Mouse (Mus musculus): ENCODE data around the gene Bcl2a1b.
"Not testable (repeated sequence)": the region's sequence is repeated elsewhere in the genome, so short reads cannot be mapped to it uniquely, and the experiment has no call there.

Gene Bcl2a1b

GRCm38 (mm10) chr9:89198969-89199416, at the start of gene Bcl2a1b, which contains the start of gene Gm29094:
Bcl2a1b (plus strand) TSS chr9:89199209.
Gm29094 (plus strand) TSS chr9:89199379.
- not testable (repeated sequence) for DNase-seq (ENCODE audit: extremely low spot score)

- not testable (repeated sequence) for DNase-seq (ENCODE audit: extremely low spot score)
These were observed 26.5 kb upstream of the Bcl2a1b start for GRCm38 (mm10) chr9:89172539-89172938.

- not testable (repeated sequence) for DNase-seq (ENCODE audit: extremely low spot score)
These were observed 20.2 kb upstream of the Bcl2a1b start for GRCm38 (mm10) chr9:89178833-89179232.

GRCm38 (mm10) chr9:89179469-89179868, 19.5 kb upstream of the Bcl2a1b start:
- not testable (repeated sequence) for DNase-seq (ENCODE audit: extremely low spot score)

- not testable (repeated sequence) for DNase-seq (ENCODE audit: extremely low spot score)
These were observed 12.0 kb upstream of the Bcl2a1b start for GRCm38 (mm10) chr9:89187006-89187405.

- not testable (repeated sequence) for DNase-seq (ENCODE audit: extremely low spot score)
These were observed 3.5 kb upstream of the Bcl2a1b start for GRCm38 (mm10) chr9:89195483-89195882.

- not testable (repeated sequence) for DNase-seq (ENCODE audit: extremely low spot score)
These were observed 1.5 kb upstream of the Bcl2a1b start for GRCm38 (mm10) chr9:89197509-89197908.

GRCm38 (mm10) chr9:89198349-89198748, 660 bp upstream of the Bcl2a1b start:
- not testable (repeated sequence) for DNase-seq (ENCODE audit: extremely low spot score)

GRCm38 (mm10) chr9:89202256-89202655, 3.2 kb downstream of the Bcl2a1b start:
- not testable (repeated sequence) for DNase-seq (ENCODE audit: extremely low spot score)

- DNase-seq (ENCODE audit: extremely low spot score), result not testable (repeated sequence)
These were observed 9.9 kb downstream of the Bcl2a1b start for GRCm38 (mm10) chr9:89208939-89209338.

GRCm38 (mm10) chr9:89210353-89211064, 11.5 kb downstream of the Bcl2a1b start, which contains the start of gene Mthfs:
Mthfs (plus strand) TSS chr9:89210676.
- peak; percentile 7 for DNase-seq (ENCODE audit: extremely low spot score)

- DNase-seq (ENCODE audit: extremely low spot score), result peak; percentile 7
These were observed 12.3 kb downstream of the Bcl2a1b start for GRCm38 (mm10) chr9:89211065-89211858.

GRCm38 (mm10) chr9:89212428-89212827, 13.4 kb downstream of the Bcl2a1b start:
- DNase-seq (ENCODE audit: extremely low spot score), result not testable (repeated sequence)

GRCm38 (mm10) chr9:89218174-89218573, 19.2 kb downstream of the Bcl2a1b start:
- DNase-seq (ENCODE audit: extremely low spot score), result not testable (repeated sequence)

GRCm38 (mm10) chr9:89219668-89220067, 20.7 kb downstream of the Bcl2a1b start:
- not testable (repeated sequence) for DNase-seq (ENCODE audit: extremely low spot score)

GRCm38 (mm10) chr9:89220704-89221287, 21.8 kb downstream of the Bcl2a1b start:
- DNase-seq (ENCODE audit: extremely low spot score), result not testable (repeated sequence)

- no peak for DNase-seq (ENCODE audit: extremely low spot score)
These were observed 27.1 kb downstream of the Bcl2a1b start for GRCm38 (mm10) chr9:89226071-89226470.

- DNase-seq (ENCODE audit: extremely low spot score), result no peak
These were observed 29.1 kb downstream of the Bcl2a1b start for GRCm38 (mm10) chr9:89228122-89228521.

- not testable (repeated sequence) for DNase-seq (ENCODE audit: extremely low spot score)
These were observed 32.0 kb downstream of the Bcl2a1b start for GRCm38 (mm10) chr9:89230897-89231497.

- DNase-seq (ENCODE audit: extremely low spot score), result not testable (repeated sequence)
These were observed 38.1 kb downstream of the Bcl2a1b start for GRCm38 (mm10) chr9:89237131-89237530.

GRCm38 (mm10) chr9:89238976-89239505, 40.0 kb downstream of the Bcl2a1b start:
- DNase-seq (ENCODE audit: extremely low spot score), result not testable (repeated sequence)

Data from embryo, embryonic 9.5 days (tissue).